Mouse (Mus musculus) liver, embryonic 11.5 days (tissue): ENCODE results near the gene Zfp60. TPM values are rescaled to one million over a fixed set of nuclear protein-coding genes. Genes with fewer than 3 reads are reported as not detected.

ENCODE experiments used
- ATAC-seq: fragments of 200-750 bp; cut with Nextera tagmentation; replicated peaks from 2 replicates; pipeline ENCODE4 v1.8.0; 2017; ENCODE audit warnings: moderate number of reproducible peaks, mild to moderate bottlenecking, moderate TSS enrichment, moderate library complexity; ENCODE audit not compliant: low FRiP score
- DNase-seq: peaks from one replicate; pipeline ENCODE4 v3.0.0-alpha.2; 2017; ENCODE audit warnings: low spot score
- H3K27ac ChIP-seq: fragments of 300-500 bp; sonication (generic); 2 replicates; pipeline ENCODE4 v1.5.1; 2014; ENCODE audit warnings: mild to moderate bottlenecking, low read depth, low read length, control low read depth
- H3K27me3 ChIP-seq: fragments of 300-500 bp; sonication (generic); replicated peaks from 2 replicates; pipeline ENCODE4 v1.6.1; 2014; ENCODE audit warnings: low read length, mixed read lengths; ENCODE audit not compliant: control insufficient read depth, insufficient read depth
- H3K36me3 ChIP-seq: fragments of 300-500 bp; sonication (generic); 2 replicates; pipeline ENCODE4 v1.6.1; 2014; ENCODE audit warnings: mild to moderate bottlenecking, low read length, moderate library complexity, mixed read lengths; ENCODE audit not compliant: control insufficient read depth, insufficient read depth
- H3K4me1 ChIP-seq: fragments of 300-500 bp; sonication (generic); replicated peaks from 2 replicates; pipeline ENCODE4 v1.6.1; 2014; ENCODE audit warnings: low read length, mixed read lengths; ENCODE audit not compliant: control insufficient read depth, insufficient read depth
- H3K4me2 ChIP-seq: fragments of 300-500 bp; sonication (generic); 2 replicates; pipeline ENCODE4 v1.6.1; 2014; ENCODE audit warnings: mild to moderate bottlenecking, control low read depth, moderate library complexity
- H3K4me3 ChIP-seq: fragments of 300-500 bp; sonication (generic); 2 replicates; pipeline ENCODE4 v1.5.1; 2014; ENCODE audit warnings: low read depth, low read length, control low read depth
- H3K9ac ChIP-seq: fragments of 300-500 bp; sonication (generic); 2 replicates; pipeline ENCODE4 v1.6.1; 2014; ENCODE audit warnings: low read depth, low read length, control low read depth
- H3K9me3 ChIP-seq: fragments of 300-500 bp; sonication (generic); 2 replicates; pipeline ENCODE4 v1.6.1; 2016; ENCODE audit warnings: low read length, inconsistent platforms, mixed read lengths; ENCODE audit not compliant: control insufficient read depth
- WGBS: fragments of 180-500 bp; shearing (Covaris S2); extraction: QIAGEN DNeasy Blood & Tissue Kit; methylation state at CpG from one replicate; pipeline ENCODE4 v1.1.7; 2014; 5-methylcytosine and 5-hydroxymethylcytosine counted together
- polyA plus RNA-seq: library from polyadenylated mRNA; unstranded; fragments of >200 nt; fragmentation: Nextera tagmentation; extraction: Ambion mirVana; gene quantifications from 2 replicates; pipeline ENCODE4 v1.2.1, GENCODE M21; 2014

Zfp60 gene
- 15.8 and 17.5 TPM in 2 replicates for polyA plus RNA-seq

DNA sequence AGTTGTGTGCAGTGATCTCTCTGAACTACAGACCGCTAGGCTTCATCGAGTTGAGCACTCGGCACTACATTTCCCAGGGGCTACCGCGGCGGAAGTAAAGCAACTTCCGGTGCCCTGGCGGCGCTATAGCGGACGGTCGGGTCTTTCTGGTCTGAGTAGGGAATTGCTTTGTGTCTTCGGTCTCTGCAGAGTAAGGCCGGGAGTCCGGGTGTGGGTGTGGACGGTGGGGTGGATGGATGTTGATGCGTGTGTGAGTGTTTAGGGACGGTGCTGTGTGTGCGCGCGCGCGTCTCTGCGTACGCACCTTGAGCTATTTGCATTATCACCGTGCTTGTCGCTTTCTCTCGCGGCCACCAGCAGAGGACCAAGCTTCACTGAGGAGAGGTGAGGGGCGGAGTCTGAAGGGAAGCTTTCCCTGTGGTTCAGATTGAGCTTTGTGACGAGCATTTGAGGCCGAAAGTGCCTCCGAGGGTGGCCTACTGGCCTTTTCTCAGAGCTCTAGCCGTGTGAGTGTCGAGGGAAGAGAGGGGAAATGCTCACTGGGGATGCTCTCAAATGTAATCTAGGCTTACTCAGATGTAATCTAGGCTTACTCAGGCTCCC is at the start of gene Zfp60:
Gene Zfp60 (plus strand): TSS at position 109 of the 603 bp plus-strand sequence.
- peak within 1 kb of the TSS; percentile 93 for H3K27ac ChIP-seq
- ATAC-seq: peak; percentile 94
- under 1% methylated on average over 35 of the region's 35 CpGs for whole genome bisulfite sequencing
- peak within 1 kb of the TSS; percentile 76 for H3K4me3 ChIP-seq
- H3K4me1 ChIP-seq: no peaks in the 10 kb centered on the region
- no peaks in the 10 kb centered on the region for H3K9me3 ChIP-seq
- peak within 1 kb of the TSS; percentile 74 for H3K4me2 ChIP-seq
- H3K27me3 ChIP-seq: no peaks in the 10 kb centered on the region
- H3K9ac ChIP-seq: peak within 1 kb of the TSS; percentile 84
- no peaks in the 10 kb centered on the region for H3K36me3 ChIP-seq
- DNase-seq: peak; percentile 89

DNA sequence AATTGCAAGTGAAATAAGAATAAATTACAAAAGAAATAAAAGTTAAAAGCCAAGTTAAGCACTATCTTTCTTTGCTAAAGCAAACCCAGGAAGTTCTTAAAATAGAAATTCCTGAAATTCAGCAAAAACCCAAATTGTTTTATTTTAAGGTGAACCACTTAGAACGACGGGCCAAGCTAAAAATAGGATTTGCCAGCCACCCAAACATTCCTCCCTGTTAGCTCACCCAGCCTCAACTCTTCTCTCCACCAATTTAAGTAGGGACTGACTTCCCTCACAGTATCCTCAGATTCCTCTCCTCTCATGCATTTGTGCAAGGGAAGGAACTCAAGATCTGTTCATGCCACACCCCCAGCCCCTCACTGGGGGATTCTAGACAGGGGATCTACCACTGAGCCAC is 48.0 kb upstream of the Zfp60 start:
- Histone ChIP-seq H3K4me1 (peaks cover 2% of the 10 kb centered on the region; the same call in 1 of the 2 replicates), H3K36me3 (no peaks in the 10 kb centered on the region), H3K4me3 (no peak overlapping the region), H3K27ac (no peak overlapping the region), H3K9ac (no peak overlapping the region), H3K4me2 (no peak overlapping the region), H3K27me3 (no peaks in the 10 kb centered on the region), H3K9me3 (no peaks in the 10 kb centered on the region)
- ATAC-seq (no peak), DNase-seq (no peak)
- WGBS: 32% methylated on average over 2 of the region's 2 CpGs

DNA sequence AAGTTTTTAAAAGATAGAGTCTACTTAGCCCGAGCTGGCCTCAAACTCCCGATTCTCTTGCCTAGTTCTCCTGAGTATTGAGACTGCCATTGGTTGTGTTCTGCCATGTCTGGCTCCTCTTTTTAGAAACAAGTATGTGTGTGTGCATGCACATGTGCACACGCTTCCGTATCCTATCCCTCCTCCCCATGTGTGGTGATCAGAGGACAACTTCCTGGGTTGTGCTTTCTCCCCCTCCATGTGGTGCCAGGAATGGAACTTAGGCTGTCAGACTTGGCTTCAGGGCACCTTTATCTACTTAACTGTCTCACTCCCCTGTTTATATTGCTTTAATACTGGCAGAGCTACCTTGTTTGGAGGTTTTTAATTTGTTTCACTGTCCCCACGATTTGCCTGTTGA is 46.0 kb upstream of the Zfp60 start:
- H3K4me3 ChIP-seq: no peak overlapping the region
- H3K4me1 ChIP-seq: peaks cover 4% of the 10 kb centered on the region; the same call in 1 of the 2 replicates
- H3K9me3 ChIP-seq: no peaks in the 10 kb centered on the region
- no peaks in the 10 kb centered on the region for H3K27me3 ChIP-seq
- no peak overlapping the region for H3K27ac ChIP-seq
- ATAC-seq (no peak), DNase-seq (no peak)
- H3K4me2 ChIP-seq: no peak overlapping the region
- H3K36me3 ChIP-seq: no peaks in the 10 kb centered on the region
- WGBS: 33% methylated on average over 5 of the region's 5 CpGs
- H3K9ac ChIP-seq: no peak overlapping the region

DNA sequence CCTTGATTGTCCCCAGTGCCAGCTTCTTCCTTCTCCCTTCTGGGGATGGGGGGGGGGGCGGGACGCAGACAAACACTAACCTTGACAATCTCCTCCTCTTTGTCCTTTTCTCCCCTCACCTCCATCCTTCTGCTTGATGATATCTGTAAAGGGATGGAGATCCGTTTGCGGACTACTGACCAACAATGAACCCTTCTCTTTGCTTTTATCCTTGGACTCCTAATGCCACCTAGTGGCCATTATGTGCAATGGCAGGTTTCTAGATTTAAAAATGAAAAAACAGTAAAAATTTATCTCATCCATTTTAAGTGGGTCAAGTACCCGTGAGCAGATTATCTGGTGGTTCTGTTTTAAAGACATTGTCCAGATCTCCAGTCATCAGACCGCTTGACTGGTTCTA is 45.5 kb upstream of the Zfp60 start:
- Histone ChIP-seq H3K27ac (no peak overlapping the region), H3K4me3 (no peak overlapping the region), H3K9ac (no peak overlapping the region), H3K9me3 (no peaks in the 10 kb centered on the region), H3K4me1 (peaks cover 4% of the 10 kb centered on the region; the same call in 1 of the 2 replicates), H3K27me3 (no peaks in the 10 kb centered on the region), H3K4me2 (no peak overlapping the region), H3K36me3 (no peaks in the 10 kb centered on the region)
- 2% methylated on average over 6 of the region's 6 CpGs for WGBS
- no peak for DNase-seq
- ATAC-seq: no peak

DNA sequence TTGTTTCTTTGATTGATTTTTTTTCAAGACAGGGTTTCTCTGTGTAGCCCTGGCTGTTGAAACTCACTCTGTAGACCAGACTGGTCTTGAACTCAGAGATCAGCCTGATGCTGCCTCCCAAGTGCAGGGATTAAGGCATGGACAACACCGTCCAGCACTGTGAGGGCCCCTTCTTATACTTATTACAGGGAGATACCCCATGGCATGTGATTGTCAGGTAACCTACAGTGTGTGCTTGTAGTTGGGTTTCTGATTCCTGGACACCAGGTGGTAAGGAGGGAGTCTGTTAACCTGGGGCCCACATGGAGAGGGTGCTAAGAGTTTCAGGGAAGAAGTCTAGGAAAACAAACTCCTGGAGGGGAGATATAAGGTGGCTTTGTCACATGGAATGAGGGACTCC is 44.1 kb upstream of the Zfp60 start:
- Histone ChIP-seq H3K9me3 (no peaks in the 10 kb centered on the region), H3K4me2 (no peak overlapping the region), H3K27ac (no peak overlapping the region), H3K27me3 (no peaks in the 10 kb centered on the region), H3K4me3 (no peak overlapping the region), H3K4me1 (peaks cover 4% of the 10 kb centered on the region; the same call in 1 of the 2 replicates), H3K36me3 (no peaks in the 10 kb centered on the region), H3K9ac (no peak overlapping the region)
- no peak for DNase-seq
- ATAC-seq: no peak
- 82% methylated on average over 1 of the region's 1 CpGs for WGBS

DNA sequence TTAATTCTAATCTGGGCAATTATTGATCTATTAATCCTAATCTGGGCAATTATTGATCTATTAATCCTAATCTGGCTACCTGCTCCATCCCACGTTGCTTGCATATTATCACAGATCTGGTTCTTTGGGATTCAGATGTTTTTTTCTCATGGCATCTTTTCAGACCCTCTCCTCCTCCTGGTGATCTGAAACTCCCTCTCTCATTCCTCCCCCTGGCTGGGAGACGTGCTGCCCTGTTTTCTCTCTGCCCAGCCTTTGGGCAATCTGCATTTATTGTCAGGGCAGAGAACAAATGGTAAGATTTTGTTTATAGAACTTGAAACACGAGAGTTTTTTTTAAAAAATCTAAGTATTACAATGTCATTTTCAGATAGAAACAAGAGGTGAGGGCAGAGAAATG is 43.4 kb upstream of the Zfp60 start:
- Histone ChIP-seq H3K9ac (0 out of 2 replicates have a peak overlapping the region, but pooled peaks have one; percentile 9), H3K4me2 (peak overlapping the region; percentile 92), H3K36me3 (no peaks in the 10 kb centered on the region), H3K4me3 (peak overlapping the region; percentile 60; the same call in 1 of the 2 replicates), H3K4me1 (peaks cover 4% of the 10 kb centered on the region; the same call in 1 of the 2 replicates), H3K27ac (no peak overlapping the region), H3K27me3 (no peaks in the 10 kb centered on the region), H3K9me3 (no peaks in the 10 kb centered on the region)
- ATAC-seq (no peak), DNase-seq (no peak)
- 68% methylated on average over 3 of the region's 3 CpGs for WGBS

DNA sequence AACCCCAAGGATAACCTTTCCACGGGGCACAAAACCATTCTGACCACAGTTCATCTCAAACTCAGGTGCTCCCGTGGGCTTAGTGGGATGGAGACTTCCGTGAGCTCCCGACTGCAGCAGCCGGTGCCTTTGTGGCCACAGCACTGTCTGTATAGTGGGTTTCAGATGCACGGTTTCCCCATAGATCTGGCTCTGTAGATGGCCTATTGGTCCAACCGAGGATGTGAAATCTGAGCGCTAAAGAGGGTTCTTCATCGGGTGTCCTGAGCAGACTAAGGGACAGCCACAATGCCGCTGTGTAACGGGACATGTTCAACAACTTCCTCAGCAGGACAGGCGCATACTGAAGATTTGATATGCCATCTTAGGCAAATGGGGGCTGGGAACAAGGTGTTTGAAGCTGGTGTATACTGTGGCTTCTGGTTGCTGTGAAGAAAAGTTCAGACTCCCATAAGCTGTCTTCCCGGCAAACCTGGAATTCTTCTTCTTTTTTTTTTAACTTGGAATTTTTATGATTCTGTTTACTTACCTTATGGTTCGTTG is 42.9 kb upstream of the Zfp60 start:
- H3K9ac ChIP-seq: peak overlapping the region; percentile 83
- no peaks in the 10 kb centered on the region for H3K27me3 ChIP-seq
- peaks cover 4% of the 10 kb centered on the region; the same call in 1 of the 2 replicates for H3K4me1 ChIP-seq
- no peaks in the 10 kb centered on the region for H3K9me3 ChIP-seq
- no peaks in the 10 kb centered on the region for H3K36me3 ChIP-seq
- peak overlapping the region; percentile 60 for H3K4me3 ChIP-seq
- peak overlapping the region; percentile 48; the same call in 1 of the 2 replicates for H3K27ac ChIP-seq
- WGBS: 31% methylated on average over 14 of the region's 14 CpGs
- ATAC-seq (no peak), DNase-seq (no peak)
- H3K4me2 ChIP-seq: peak overlapping the region; percentile 92

DNA sequence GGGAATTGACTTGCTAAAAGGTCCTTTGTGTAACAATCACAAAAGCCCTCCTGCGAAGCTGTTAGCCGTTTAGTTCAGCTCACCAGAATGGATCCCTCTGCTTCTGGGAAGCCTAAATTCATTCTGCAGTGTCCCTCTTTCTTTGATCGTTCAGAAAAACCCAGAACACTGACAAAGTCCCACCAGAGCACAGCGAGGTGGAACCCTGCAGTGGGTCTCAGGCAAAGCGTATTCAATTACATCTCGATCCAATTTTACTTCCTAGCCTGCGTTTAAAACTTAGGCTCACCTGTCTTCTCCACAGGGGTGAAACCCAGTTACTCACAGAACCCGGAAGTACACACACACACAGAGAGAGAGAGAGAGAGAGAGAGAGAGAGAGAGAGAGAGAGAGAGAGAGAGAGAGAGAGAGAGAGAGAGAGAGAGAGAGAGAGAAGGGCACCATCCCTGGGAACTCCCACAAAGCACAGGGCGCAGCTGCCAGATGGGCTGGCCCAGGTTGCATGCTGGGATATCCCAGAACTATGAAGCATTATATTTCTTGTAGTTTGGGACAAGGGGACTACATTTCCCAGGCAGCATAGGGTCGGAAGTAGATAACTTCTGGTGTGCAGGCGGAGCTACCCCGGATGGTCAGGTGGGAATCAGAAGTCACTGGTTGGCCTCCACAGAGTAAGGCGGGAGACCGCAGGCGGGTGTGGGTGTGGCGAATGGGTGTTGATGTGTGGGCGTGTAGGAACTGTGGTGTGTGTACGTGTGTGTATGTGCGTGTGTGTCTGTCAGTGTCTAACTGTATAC is 42.2 kb upstream of the Zfp60 start, which contains the start of gene Zfp607b:
Gene Zfp607b (plus strand): TSS at position 526 of the 798 bp plus-strand sequence.
- Histone ChIP-seq H3K36me3 (no peaks in the 10 kb centered on the region), H3K9ac (peak within 1 kb of the TSS; percentile 83), H3K9me3 (no peaks in the 10 kb centered on the region), H3K4me3 (peak within 1 kb of the TSS; percentile 60), H3K4me1 (peaks cover 4% of the 10 kb centered on the region; the same call in 1 of the 2 replicates), H3K27ac (peak within 1 kb of the TSS; percentile 48; the same call in 1 of the 2 replicates), H3K4me2 (peak within 1 kb of the TSS; percentile 92), H3K27me3 (no peaks in the 10 kb centered on the region)
- DNase-seq: peak; percentile 89
- ATAC-seq: peak; percentile 99
- WGBS: under 1% methylated on average over 19 of the region's 19 CpGs
